Comparison of ENCODE assay signal across 25 mouse cellular contexts in genomic region chr17:64150717-64151116, GRCm38 (mm10).
"Had no signal": no experiment of that assay in that cellular context is flagged by ENCODE, and none has a peak within 500 bp of the region (broad histone marks: within the 10 kb centered on the region; RNA-seq: fewer than 3 reads in every experiment).

No protein-coding gene starts in this region.

- H3K9me3 ChIP-seq: hindbrain, embryonic 10.5 days; limb, embryonic 10.5 days; limb, embryonic 12.5 days; liver, embryonic 12.5 days had no signal

- H3K4me2 ChIP-seq: heart, embryonic 11.5 days; hindbrain, embryonic 12.5 days; hindbrain, embryonic 14.5 days; limb, embryonic 12.5 days; liver, embryonic 12.5 days had no signal

- H3K4me3 ChIP-seq: gastrocnemius, adult 2 months; heart, adult 2 months; hindbrain, embryonic 10.5 days; hindbrain, embryonic 12.5 days; layer of hippocampus, adult 2 months; left cerebral cortex, adult 2 months; limb, embryonic 10.5 days; limb, embryonic 12.5 days; liver, embryonic 12.5 days had no signal

- ATAC-seq: hindbrain, embryonic 16.5 days; inflammation-experienced regulatory T-cells, adult 6 months; intestine, embryonic 16.5 days; liver, embryonic 12.5 days had no signal

- H3K27ac ChIP-seq: gastrocnemius, adult 2 months; heart, adult 2 months; hindbrain, embryonic 10.5 days; hindbrain, embryonic 12.5 days; hindbrain, embryonic 14.5 days; layer of hippocampus, adult 2 months; left cerebral cortex, adult 2 months; limb, embryonic 10.5 days; limb, embryonic 12.5 days; liver, embryonic 12.5 days; liver, embryonic 14.5 days had no signal

- DNase-seq: gastrocnemius, adult 2 months; gastrocnemius, postnatal 10 days; gastrocnemius, postnatal 25 days; heart, postnatal 10 days; heart, postnatal 4 days; kidney, adult 18-20 months; kidney, adult 8-10 months; kidney, postnatal 10 days; kidney, postnatal 25 days; kidney, postnatal 4 days; liver had no signal

- H3K27me3 ChIP-seq: hindbrain, embryonic 12.5 days; limb, embryonic 12.5 days; liver, embryonic 12.5 days had no signal

- H3K4me1 ChIP-seq: hindbrain, embryonic 10.5 days; hindbrain, embryonic 12.5 days; limb, embryonic 10.5 days; liver, embryonic 12.5 days had no signal

- H3K36me3 ChIP-seq: limb, embryonic 10.5 days; limb, embryonic 12.5 days; liver, embryonic 12.5 days had no signal

- H3K9ac ChIP-seq: hindbrain, embryonic 12.5 days; hindbrain, embryonic 14.5 days; limb, embryonic 12.5 days; liver, embryonic 12.5 days; liver, embryonic 14.5 days had no signal
